Mouse (Mus musculus) limb, embryonic 14.5 days (tissue): ENCODE measurements at regions not wholly inside any gene's neighbourhood (a gene's known extent, or its start where the extent isn't known, plus 50 kb on each side); places are given as distances from the start of the nearest gene placed in this dataset.

Experiments
- ATAC-seq: fragments of 200-750 bp; cut with Nextera tagmentation; 2 replicates; pipeline ENCODE4 v1.8.0; 2017; ENCODE audit warnings: low read depth, moderate number of reproducible peaks, moderate TSS enrichment; ENCODE audit not compliant: low FRiP score
- DNase-seq: peaks from one replicate; pipeline ENCODE4 v3.0.0-alpha.2; 2015; ENCODE audit warnings: low spot score
- H3K27ac ChIP-seq: fragments of 300-500 bp; sonication (generic); replicated peaks from 2 replicates; pipeline ENCODE4 v1.5.1; 2014; ENCODE audit warnings: low read depth, mild to moderate bottlenecking, low read length, moderate library complexity, mixed read lengths
- H3K27me3 ChIP-seq: fragments of 300-500 bp; sonication (generic); 2 replicates; pipeline ENCODE4 v1.6.1; 2014; ENCODE audit warnings: low read length, mixed read lengths; ENCODE audit not compliant: control insufficient read depth, insufficient read depth
- H3K36me3 ChIP-seq: fragments of 300-500 bp; sonication (generic); 2 replicates; pipeline ENCODE4 v1.6.1; 2014; ENCODE audit warnings: mild to moderate bottlenecking, low read length, moderate library complexity, mixed read lengths; ENCODE audit not compliant: control insufficient read depth, insufficient read depth
- H3K4me1 ChIP-seq: fragments of 300-500 bp; sonication (generic); 2 replicates; pipeline ENCODE4 v1.6.1; 2014; ENCODE audit warnings: antibody characterized with exemption, low read length, mixed read lengths; ENCODE audit not compliant: control insufficient read depth, insufficient read depth
- H3K4me2 ChIP-seq: fragments of 300-500 bp; sonication (generic); replicated peaks from 2 replicates; pipeline ENCODE4 v1.6.1; 2014; ENCODE audit warnings: low read depth, mild to moderate bottlenecking, low read length, moderate library complexity; ENCODE audit not compliant: severe bottlenecking
- H3K4me3 ChIP-seq: fragments of 300-500 bp; sonication (generic); replicated peaks from 2 replicates; pipeline ENCODE4 v1.5.1; 2014; ENCODE audit warnings: low read length
- H3K9ac ChIP-seq: fragments of 300-500 bp; sonication (generic); 2 replicates; pipeline ENCODE4 v1.6.1; 2014; ENCODE audit warnings: mild to moderate bottlenecking, low read depth, low read length, moderate library complexity; ENCODE audit not compliant: severe bottlenecking
- H3K9me3 ChIP-seq: fragments of 300-500 bp; sonication (generic); 2 replicates; pipeline ENCODE4 v1.6.1; 2016; ENCODE audit warnings: low read length; ENCODE audit not compliant: control insufficient read depth
- POLR2A ChIP-seq: fragments of 200-500 bp; IDR thresholded peaks from 2 replicates; pipeline ENCODE4 v1.8.0; 2012; ENCODE audit warnings: inconsistent platforms, mild to moderate bottlenecking, moderate library complexity, borderline replicate concordance; ENCODE audit not compliant: insufficient read depth, insufficient read length; ENCODE audit errors: extremely low read depth
- WGBS: fragments of 180-500 bp; shearing (Covaris S2); extraction: QIAGEN DNeasy Blood & Tissue Kit; methylation state at CpG from one replicate; pipeline ENCODE4 v1.1.7; 2014; 5-methylcytosine and 5-hydroxymethylcytosine counted together

DNA sequence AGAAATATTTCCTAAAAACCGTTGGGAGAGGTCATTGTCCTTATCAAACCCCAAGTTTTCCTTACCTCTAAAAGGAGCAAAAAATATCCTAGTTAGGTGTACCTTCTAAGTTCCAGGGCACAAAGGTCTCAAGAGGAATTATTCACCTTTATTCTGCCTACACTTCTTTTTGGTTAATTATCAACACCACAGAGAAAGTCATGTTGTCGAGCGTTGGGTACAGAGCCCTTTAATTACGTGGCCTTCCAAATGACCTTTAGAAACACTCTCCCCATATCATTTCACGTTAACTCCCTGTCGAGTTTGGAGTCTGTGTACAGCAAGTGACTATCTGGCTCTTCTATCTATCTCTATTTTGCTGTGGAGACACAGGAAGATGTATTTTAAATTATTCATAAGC, 90.7 kb upstream of the Gm765 start:
- H3K27ac ChIP-seq = no peak overlapping the region
- no peaks in the 10 kb centered on the region for H3K4me1 ChIP-seq
- H3K4me3 ChIP-seq = no peak overlapping the region
- no peak overlapping the region for H3K4me2 ChIP-seq
- H3K36me3 ChIP-seq = no peaks in the 10 kb centered on the region
- no peak overlapping the region for H3K9ac ChIP-seq
- no peaks in the 10 kb centered on the region for H3K27me3 ChIP-seq
- DNase-seq = no peak
- ATAC-seq = no peak
- TF ChIP-seq POLR2A = no peak
- 62% methylated on average over 6 of the region's 6 CpGs for WGBS
- no peaks in the 10 kb centered on the region for H3K9me3 ChIP-seq

DNA sequence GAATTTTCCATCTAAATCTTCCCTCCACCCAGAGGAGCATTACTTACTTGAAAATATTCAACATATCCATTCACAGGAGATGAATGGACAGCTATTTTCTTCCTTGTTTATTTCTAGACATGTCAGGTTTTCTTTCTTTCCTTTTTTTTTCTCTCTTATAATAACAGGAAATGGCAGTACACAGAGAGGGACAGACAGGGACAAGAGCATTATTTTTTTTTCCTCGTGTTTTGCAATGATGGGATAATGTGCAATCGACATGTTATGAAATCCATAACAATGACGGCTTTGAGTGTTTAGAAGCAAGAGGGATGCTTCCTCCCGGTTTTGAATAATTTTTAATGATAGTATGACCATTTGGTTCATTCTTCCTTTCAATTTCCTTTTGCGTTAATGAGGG, 86.6 kb upstream of the Gm765 start:
- no peak overlapping the region for H3K4me3 ChIP-seq
- no peaks in the 10 kb centered on the region for H3K27me3 ChIP-seq
- no peak for DNase-seq
- no peaks in the 10 kb centered on the region for H3K36me3 ChIP-seq
- WGBS = 78% methylated on average over 5 of the region's 5 CpGs
- no peak for TF ChIP-seq POLR2A
- no peak overlapping the region for H3K27ac ChIP-seq
- no peaks in the 10 kb centered on the region for H3K9me3 ChIP-seq
- no peaks in the 10 kb centered on the region for H3K4me1 ChIP-seq
- H3K9ac ChIP-seq = no peak overlapping the region
- no peak overlapping the region for H3K4me2 ChIP-seq
- ATAC-seq = no peak

DNA sequence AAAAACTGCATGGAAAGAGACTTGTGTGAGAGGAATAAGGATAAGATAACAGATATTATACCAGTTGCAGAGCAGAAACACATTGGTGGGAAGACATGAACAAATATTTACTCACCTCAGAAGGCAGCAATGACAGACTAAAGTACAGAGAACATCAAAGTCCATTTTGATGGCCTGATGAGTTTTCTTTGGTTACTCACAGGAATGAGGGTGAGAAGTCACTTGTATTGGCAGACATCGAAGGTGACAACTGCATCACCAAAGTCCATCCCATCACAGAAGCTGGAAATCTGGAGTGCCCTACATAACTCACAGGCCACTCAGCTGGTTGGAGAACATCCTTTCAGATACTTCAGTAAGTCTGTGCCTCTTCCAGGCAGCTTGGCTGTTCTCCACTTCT, 60.1 kb upstream of the Gm765 start:
- 90% methylated on average over 1 of the region's 1 CpGs for WGBS
- TF ChIP-seq POLR2A = no peak
- H3K27me3 ChIP-seq = no peaks in the 10 kb centered on the region
- H3K9me3 ChIP-seq = no peaks in the 10 kb centered on the region
- H3K4me3 ChIP-seq = no peak overlapping the region
- ATAC-seq = no peak
- no peak overlapping the region for H3K4me2 ChIP-seq
- no peak overlapping the region for H3K9ac ChIP-seq
- DNase-seq = no peak
- H3K27ac ChIP-seq = no peak overlapping the region
- 0 out of 2 replicates have a peak, but pooled peaks cover 5% of the 10 kb centered on the region for H3K4me1 ChIP-seq
- no peaks in the 10 kb centered on the region for H3K36me3 ChIP-seq

DNA sequence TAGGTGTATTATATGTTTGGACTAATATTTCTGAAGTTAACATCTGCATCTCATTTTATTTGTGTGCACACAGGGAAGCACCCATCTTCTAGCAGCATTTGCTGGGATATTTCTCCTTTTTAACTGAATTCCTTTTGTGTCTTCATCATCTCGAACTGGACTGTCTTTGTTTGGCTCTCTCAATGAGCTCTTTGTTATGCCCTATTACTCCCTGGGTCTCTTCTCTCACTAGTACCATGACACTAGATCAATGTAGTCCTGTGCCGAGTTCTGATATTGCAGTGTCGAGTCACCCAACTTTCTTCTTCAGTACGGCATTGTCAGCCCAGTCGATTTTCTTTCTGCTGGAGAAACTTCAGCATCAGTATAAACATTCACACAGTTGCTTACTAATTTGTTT, 52.0 kb upstream of the Gm765 start:
- Histone ChIP-seq H3K4me3 (no peak overlapping the region), H3K9me3 (no peaks in the 10 kb centered on the region), H3K4me1 (no peaks in the 10 kb centered on the region), H3K36me3 (no peaks in the 10 kb centered on the region), H3K27me3 (no peaks in the 10 kb centered on the region), H3K4me2 (no peak overlapping the region), H3K27ac (no peak overlapping the region), H3K9ac (no peak overlapping the region)
- 81% methylated on average over 5 of the region's 5 CpGs for WGBS
- no peak for ATAC-seq
- no peak for TF ChIP-seq POLR2A
- DNase-seq = no peak
